Mouse (Mus musculus) liver, embryonic 16.5 days (tissue): Measurements from ENCODE around the gene Foxa3. TPM values are rescaled to one million over a fixed set of nuclear protein-coding genes. Genes with fewer than 3 reads are reported as not detected.

Experiments
- ATAC-seq: fragments of 200-750 bp; cut with Nextera tagmentation; 2 replicates; pipeline ENCODE4 v1.8.0; 2017; ENCODE audit warnings: low read depth, mild to moderate bottlenecking, moderate number of reproducible peaks, moderate library complexity
- H3K27ac ChIP-seq: fragments of 300-500 bp; sonication (generic); 2 replicates; pipeline ENCODE4 v1.5.1; 2014; ENCODE audit warnings: mild to moderate bottlenecking, low read length
- H3K27me3 ChIP-seq: fragments of 300-500 bp; sonication (generic); 2 replicates; pipeline ENCODE4 v1.6.1; 2014; ENCODE audit warnings: low read depth, low read length, mixed read lengths; ENCODE audit not compliant: control insufficient read depth, insufficient read depth
- H3K36me3 ChIP-seq: fragments of 300-500 bp; sonication (generic); 2 replicates; pipeline ENCODE4 v1.6.1; 2014; ENCODE audit warnings: mild to moderate bottlenecking; ENCODE audit not compliant: control insufficient read depth, insufficient read depth
- H3K4me1 ChIP-seq: fragments of 300-500 bp; sonication (generic); 2 replicates; pipeline ENCODE4 v1.6.1; 2014; ENCODE audit warnings: low read depth, low read length, mixed read lengths; ENCODE audit not compliant: control insufficient read depth
- H3K4me2 ChIP-seq: fragments of 300-500 bp; sonication (generic); 2 replicates; pipeline ENCODE4 v1.6.1; 2014; ENCODE audit warnings: low read depth, low read length, mixed read lengths
- H3K4me3 ChIP-seq: fragments of 300-500 bp; sonication (generic); 2 replicates; pipeline ENCODE4 v1.5.1; 2014; ENCODE audit warnings: low read depth, mild to moderate bottlenecking, low read length
- H3K9ac ChIP-seq: fragments of 300-500 bp; sonication (generic); 2 replicates; pipeline ENCODE4 v1.6.1; 2014; ENCODE audit warnings: low read depth, low read length
- H3K9me3 ChIP-seq: fragments of 300-500 bp; sonication (generic); replicated peaks from 2 replicates; pipeline ENCODE4 v1.6.1; 2016; ENCODE audit warnings: low read length; ENCODE audit not compliant: control insufficient read depth
- WGBS: fragments of 180-500 bp; shearing (Covaris S2); extraction: QIAGEN DNeasy Blood & Tissue Kit; methylation state at CpG from one replicate; pipeline ENCODE4 v1.1.7; 2014; ENCODE audit not compliant: insufficient replicate concordance; 5-methylcytosine and 5-hydroxymethylcytosine counted together
- polyA plus RNA-seq: library from polyadenylated mRNA; unstranded; fragments of >200 nt; fragmentation: Nextera tagmentation; extraction: Ambion mirVana; gene quantifications from 2 replicates; pipeline ENCODE4 v1.2.1, GENCODE M21; 2015

Foxa3 gene
- polyA plus RNA-seq, 1 experiment from 2014 or later, result 63.7 TPM

GRCm38 (mm10) chr7:19000421-19000820, 22.9 kb downstream of the Foxa3 start:
- no peak for ATAC-seq

DNA sequence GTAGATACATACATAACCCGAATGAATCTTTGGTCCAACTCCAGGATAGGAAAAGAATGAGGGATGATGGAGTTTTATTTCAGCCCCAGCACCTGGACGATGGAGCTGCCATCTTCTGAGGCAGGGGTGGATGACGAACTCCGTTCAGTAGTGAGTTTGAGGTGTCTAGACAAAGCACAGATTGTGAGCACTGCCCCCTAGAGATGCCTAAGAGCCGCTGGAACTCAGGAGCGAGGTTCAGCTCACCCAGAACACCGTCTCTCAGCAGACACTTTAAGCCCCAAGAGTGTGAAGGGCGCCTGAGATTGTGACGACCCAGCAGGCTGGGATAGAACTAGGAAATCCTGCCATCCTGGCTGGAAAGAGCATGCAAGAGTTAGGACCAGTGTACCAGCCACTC, 24.5 kb downstream of the Foxa3 start:
- no peak for ATAC-seq
- Histone ChIP-seq H3K4me1 (peaks cover 30% of the 10 kb centered on the region), H3K9ac (no peak overlapping the region), H3K27me3 (no peaks in the 10 kb centered on the region; the same call in 1 of the 2 replicates), H3K9me3 (no peaks in the 10 kb centered on the region), H3K4me3 (no peak overlapping the region), H3K36me3 (no peaks in the 10 kb centered on the region), H3K27ac (no peak overlapping the region), H3K4me2 (no peak overlapping the region)
- WGBS, result 55% methylated on average over 9 of the region's 9 CpGs

More at GRCm38 (mm10) chr7:19000421-19000820, 22.9 kb downstream of the Foxa3 start:
- H3K9me3 ChIP-seq, result no peaks in the 10 kb centered on the region
- no peaks in the 10 kb centered on the region for H3K27me3 ChIP-seq
- WGBS, result 34% methylated on average over 10 of the region's 10 CpGs
- H3K36me3 ChIP-seq, result no peaks in the 10 kb centered on the region; the same call in 1 of the 2 replicates
- H3K9ac ChIP-seq, result peak overlapping the region; percentile 56
- peak overlapping the region; percentile 54 for H3K4me3 ChIP-seq
- peaks cover 42% of the 10 kb centered on the region for H3K4me1 ChIP-seq
- H3K27ac ChIP-seq, result peak overlapping the region; percentile 36
- H3K4me2 ChIP-seq, result peak overlapping the region; percentile 50

DNA sequence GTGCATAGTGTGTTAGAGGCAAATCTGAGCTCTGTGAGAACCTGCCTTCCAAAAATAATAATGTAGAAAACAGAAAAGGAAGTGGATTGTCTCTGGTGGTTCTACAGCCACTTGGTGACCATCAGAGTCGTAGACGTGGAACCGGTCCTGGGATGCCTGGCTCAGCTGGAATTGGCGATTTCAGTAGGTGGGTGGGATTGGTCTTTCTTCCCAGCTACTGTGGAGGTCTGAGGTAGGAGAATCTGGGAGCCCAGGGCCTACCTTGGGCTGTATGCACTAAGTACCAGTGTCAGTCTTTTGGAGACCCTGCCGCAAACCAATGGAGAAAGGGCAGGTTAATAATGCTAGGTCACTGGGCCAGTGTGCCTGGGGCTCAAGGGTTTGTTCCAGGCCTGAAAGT, 30.3 kb downstream of the Foxa3 start:
- Histone ChIP-seq H3K36me3 (no peaks in the 10 kb centered on the region), H3K4me1 (peaks cover 15% of the 10 kb centered on the region), H3K27ac (no peak overlapping the region), H3K4me2 (no peak overlapping the region), H3K9ac (no peak overlapping the region), H3K27me3 (peaks cover 57% of the 10 kb centered on the region), H3K4me3 (no peak overlapping the region), H3K9me3 (no peaks in the 10 kb centered on the region)
- ATAC-seq, result no peak
- WGBS, result 76% methylated on average over 5 of the region's 5 CpGs

DNA sequence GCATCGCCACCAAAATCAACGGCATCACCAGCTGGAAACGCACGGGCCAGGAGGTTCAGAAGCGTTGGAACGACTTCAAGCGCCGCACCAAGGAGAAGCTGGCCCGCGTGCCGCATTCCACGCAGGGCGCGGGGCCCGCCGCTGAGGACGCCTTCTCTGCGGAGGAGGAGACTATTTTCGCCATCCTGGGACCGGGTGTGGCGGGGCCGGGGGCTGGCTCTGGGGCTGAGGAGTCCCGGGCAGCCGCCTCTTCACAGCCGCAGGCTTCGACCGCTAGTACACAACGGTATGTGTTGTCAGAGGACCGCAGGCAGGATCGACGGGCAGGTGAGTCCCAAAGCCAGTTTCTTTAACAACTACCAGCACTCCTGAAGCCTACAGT, 31.1 kb downstream of the Foxa3 start:
- Histone ChIP-seq H3K9ac (no peak overlapping the region), H3K27ac (no peak overlapping the region), H3K4me1 (peaks cover 15% of the 10 kb centered on the region), H3K4me3 (peak overlapping the region; percentile 57), H3K4me2 (peak overlapping the region; percentile 74), H3K36me3 (no peaks in the 10 kb centered on the region), H3K27me3 (peaks cover 57% of the 10 kb centered on the region), H3K9me3 (no peaks in the 10 kb centered on the region)
- ATAC-seq, result no peak
- 5% methylated on average over 31 of the region's 31 CpGs for WGBS

GRCm38 (mm10) chr7:18991660-18992293, 31.6 kb downstream of the Foxa3 start:
- H3K4me1 ChIP-seq, result peaks cover 15% of the 10 kb centered on the region
- no peak overlapping the region for H3K27ac ChIP-seq
- H3K9ac ChIP-seq, result no peak overlapping the region
- no peaks in the 10 kb centered on the region for H3K9me3 ChIP-seq
- H3K27me3 ChIP-seq, result peaks cover 57% of the 10 kb centered on the region
- ATAC-seq, result no peak
- 1% methylated on average over 59 of the region's 59 CpGs for WGBS
- H3K4me2 ChIP-seq, result peak overlapping the region; percentile 74
- H3K36me3 ChIP-seq, result no peaks in the 10 kb centered on the region
- peak overlapping the region; percentile 57 for H3K4me3 ChIP-seq

DNA sequence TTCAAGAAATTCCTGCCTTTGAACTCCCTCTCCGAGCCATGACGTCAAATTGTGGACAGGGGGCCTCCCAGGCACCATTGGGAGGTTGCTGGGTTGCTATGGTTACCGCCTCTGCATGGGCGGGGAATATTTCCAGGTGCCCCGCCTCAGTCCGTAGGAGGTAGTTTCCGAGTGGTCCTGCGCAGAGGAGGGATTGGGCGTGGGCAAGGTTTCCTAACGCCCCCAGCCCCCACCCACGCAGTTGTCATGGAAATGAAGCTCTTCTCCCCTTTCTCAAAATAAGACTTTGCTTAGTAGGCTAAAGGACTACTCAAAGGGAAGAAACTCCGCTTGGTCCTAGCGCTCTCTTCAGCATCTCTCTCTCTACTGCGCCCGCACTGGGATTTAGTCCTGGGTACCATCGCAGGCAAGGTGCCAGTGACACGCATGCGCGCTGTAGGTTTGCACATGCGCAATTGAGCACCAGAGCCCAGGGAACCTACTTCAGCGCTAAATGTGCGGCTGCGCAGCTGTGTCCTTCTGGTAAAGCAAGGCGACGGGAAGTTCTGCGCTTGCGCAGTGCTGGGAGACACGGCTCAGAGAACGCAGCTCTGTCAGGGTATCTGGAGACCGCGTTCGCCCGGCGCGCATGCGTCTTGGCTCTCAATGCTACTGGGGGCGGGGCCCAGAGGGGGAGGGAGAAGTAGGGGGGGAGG, 32.6 kb downstream of the Foxa3 start, which contains the start of gene Mypop:
Gene Mypop, plus strand, starts transcription at position 645 of the 695 bp plus-strand sequence.
- peaks cover 15% of the 10 kb centered on the region for H3K4me1 ChIP-seq
- H3K4me3 ChIP-seq, result peak within 1 kb of the TSS; percentile 57
- H3K9me3 ChIP-seq, result no peaks in the 10 kb centered on the region
- no peak within 1 kb of the TSS for H3K27ac ChIP-seq
- peak within 1 kb of the TSS; percentile 74 for H3K4me2 ChIP-seq
- H3K9ac ChIP-seq, result no peak within 1 kb of the TSS
- peak; percentile 91 for ATAC-seq
- no peaks in the 10 kb centered on the region for H3K36me3 ChIP-seq
- H3K27me3 ChIP-seq, result peaks cover 57% of the 10 kb centered on the region
- under 1% methylated on average over 35 of the region's 37 CpGs for WGBS

DNA sequence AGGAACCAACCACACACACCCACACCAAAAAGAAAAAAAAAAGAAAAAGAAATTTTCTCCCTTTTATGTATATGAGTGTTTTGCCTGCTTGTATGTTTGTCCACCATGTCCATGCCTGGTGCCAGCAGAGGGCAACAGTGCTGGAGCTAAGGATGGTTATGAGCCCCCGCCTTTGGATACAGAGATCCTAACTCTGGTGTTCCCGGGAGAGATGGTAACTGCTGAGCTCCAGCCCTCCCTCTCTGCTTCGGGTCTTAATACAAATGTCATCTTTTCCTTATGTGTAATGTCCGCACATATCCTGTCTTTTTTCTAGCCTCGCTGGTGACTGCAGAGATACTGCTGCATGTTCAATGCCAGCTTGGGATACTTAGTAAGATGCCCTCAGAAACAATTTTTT, 33.3 kb downstream of the Foxa3 start:
- Histone ChIP-seq H3K27ac (no peak overlapping the region), H3K27me3 (peaks cover 57% of the 10 kb centered on the region), H3K4me1 (peaks cover 15% of the 10 kb centered on the region), H3K4me2 (no peak overlapping the region), H3K9me3 (no peaks in the 10 kb centered on the region), H3K36me3 (no peaks in the 10 kb centered on the region), H3K4me3 (no peak overlapping the region), H3K9ac (no peak overlapping the region)
- ATAC-seq, result no peak
- 14% methylated on average over 5 of the region's 5 CpGs for WGBS

DNA sequence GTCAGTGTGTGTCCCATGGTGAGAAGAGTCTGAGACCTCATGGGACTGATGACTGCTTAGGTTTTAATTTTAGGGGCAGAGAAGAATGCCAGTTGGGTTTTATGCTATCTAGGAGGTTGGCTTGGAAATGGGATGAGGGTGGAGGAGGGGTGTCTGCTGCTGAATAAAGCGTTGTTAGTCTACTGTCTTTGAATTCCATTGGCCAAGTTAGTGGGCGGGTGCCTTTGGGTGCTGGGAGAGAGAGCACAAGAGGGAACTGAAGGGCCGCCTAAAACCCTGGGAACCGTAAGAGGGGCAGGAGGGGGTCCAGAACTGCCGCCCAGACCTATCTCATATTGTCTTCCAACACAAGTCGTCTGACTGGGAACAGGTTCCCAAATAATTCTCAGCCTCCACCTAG, 34.6 kb downstream of the Foxa3 start:
- H3K27me3 ChIP-seq, result peaks cover 56% of the 10 kb centered on the region
- WGBS, result 47% methylated on average over 6 of the region's 6 CpGs
- no peaks in the 10 kb centered on the region for H3K36me3 ChIP-seq
- H3K9ac ChIP-seq, result no peak overlapping the region
- no peak overlapping the region for H3K27ac ChIP-seq
- peaks cover 15% of the 10 kb centered on the region for H3K4me1 ChIP-seq
- no peak overlapping the region for H3K4me2 ChIP-seq
- no peaks in the 10 kb centered on the region for H3K9me3 ChIP-seq
- ATAC-seq, result no peak
- H3K4me3 ChIP-seq, result no peak overlapping the region

GRCm38 (mm10) chr7:18987747-18988146, 35.6 kb downstream of the Foxa3 start:
- no peaks in the 10 kb centered on the region for H3K36me3 ChIP-seq
- peaks cover 15% of the 10 kb centered on the region for H3K4me1 ChIP-seq
- H3K4me2 ChIP-seq, result no peak overlapping the region
- no peak overlapping the region for H3K9ac ChIP-seq
- peaks cover 46% of the 10 kb centered on the region for H3K27me3 ChIP-seq
- no peaks in the 10 kb centered on the region for H3K9me3 ChIP-seq
- WGBS, result 58% methylated on average over 13 of the region's 13 CpGs
- H3K27ac ChIP-seq, result no peak overlapping the region
- H3K4me3 ChIP-seq, result no peak overlapping the region
- ATAC-seq, result no peak
